Mouse (Mus musculus): ENCODE measurements around the gene Satl1. TPM values are rescaled to one million over a fixed set of nuclear protein-coding genes. Genes with fewer than 3 reads are reported as not detected.
"Not testable (repeated sequence)": the region's sequence is repeated elsewhere in the genome, so short reads cannot be mapped to it uniquely, and the experiment has no call there.

The Satl1 gene
- not detected for polyA plus RNA-seq (2017; shearing (Covaris generic))

DNA sequence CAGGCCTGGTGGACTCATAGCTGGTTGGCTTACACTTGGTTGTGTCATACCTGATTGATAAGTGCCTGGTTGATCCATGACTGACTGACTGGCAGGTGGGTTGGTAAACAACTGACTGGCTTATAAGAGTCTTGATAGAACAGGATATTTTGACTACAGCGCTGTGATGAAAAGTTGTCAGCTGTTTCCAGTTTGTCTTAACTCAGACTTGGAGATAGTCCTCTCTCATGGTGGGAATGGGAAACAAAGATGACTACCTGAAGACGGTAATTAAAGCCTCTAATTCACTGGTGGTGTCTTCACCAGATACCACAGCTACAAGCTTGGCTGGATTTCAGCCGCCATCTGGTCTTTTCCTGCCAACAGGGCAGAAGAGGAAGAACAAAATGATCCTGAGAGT lies at the start of gene Satl1:
Satl1 (minus strand) TSS at position 101 of the 400 bp plus-strand sequence.
- ATAC-seq: no peak

DNA sequence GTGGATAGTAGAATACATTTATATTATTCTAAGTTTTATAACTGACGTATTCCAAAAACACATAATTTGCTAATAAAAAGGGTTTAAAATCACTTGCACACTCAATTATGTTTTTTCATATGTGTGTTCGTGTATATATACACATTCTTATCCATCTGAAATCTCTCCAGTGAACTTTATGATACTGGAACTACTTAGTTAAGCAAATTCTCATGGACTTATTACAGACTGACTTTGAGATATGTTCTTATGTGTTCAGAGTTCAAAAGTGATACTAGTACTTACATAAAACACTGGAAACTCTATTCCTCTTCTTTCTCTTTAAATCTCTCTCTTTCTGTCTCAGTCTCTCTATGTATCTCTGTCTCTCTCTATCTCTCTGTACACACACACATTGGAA lies 31.5 kb upstream of the Satl1 start:
- ATAC-seq: no peak

DNA sequence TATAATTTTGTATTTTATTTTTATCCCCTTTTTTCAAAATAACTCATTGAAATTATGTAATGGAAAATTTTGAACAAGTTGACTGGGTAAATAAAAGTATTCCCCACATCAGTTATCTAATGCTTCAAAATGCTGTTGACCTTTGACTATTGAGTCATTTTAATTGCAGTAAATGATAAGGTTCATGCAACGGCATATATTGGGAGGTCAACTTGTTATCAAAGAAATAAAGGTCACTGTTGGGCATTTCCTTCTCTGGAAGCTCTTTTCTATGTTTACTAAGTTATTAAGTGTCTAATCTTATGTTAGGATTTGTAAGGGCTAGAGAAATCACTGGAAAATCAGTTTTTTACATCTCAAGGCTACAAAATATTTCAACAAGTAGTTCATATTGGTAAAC lies 31.0 kb upstream of the Satl1 start:
- no peak for ATAC-seq

DNA sequence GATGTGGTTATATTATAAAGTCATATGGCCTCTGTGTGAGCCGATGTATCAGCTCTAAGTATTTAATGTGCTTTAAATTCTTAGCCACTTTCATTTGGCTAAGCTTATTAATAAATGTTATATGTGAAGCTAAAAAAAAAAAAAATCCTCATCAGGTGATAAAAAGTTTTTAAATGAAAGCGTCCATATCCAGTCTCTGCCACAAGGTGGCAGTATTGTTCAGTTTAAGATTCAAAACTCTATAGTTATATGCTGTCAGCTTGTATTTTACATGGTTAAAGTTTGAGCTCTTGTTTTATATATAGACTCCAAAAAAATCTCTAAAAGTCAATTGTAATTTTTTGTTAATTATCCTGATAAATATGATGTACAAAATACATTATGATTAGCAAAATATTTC lies 16.4 kb upstream of the Satl1 start:
- ATAC-seq: not testable (repeated sequence)

DNA sequence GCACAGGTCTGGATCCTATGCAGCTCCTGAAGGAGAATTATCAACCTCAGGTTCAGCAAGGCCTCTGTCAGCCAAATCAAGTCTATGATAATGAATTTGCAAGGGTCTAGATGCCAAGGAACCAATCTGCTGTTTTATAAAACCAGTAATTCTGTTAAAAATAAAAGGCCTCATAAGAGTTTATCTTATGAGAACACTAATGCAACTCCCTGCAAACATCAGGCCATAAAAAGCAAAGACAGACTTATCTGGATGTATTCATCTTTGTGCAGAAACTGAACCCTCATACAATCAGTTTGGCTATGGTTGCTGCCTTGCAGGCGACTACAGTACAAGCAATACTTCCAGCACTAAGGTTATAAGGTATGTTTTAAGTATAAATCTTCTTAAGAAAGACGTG lies 5.7 kb upstream of the Satl1 start:
- ATAC-seq: no peak

DNA sequence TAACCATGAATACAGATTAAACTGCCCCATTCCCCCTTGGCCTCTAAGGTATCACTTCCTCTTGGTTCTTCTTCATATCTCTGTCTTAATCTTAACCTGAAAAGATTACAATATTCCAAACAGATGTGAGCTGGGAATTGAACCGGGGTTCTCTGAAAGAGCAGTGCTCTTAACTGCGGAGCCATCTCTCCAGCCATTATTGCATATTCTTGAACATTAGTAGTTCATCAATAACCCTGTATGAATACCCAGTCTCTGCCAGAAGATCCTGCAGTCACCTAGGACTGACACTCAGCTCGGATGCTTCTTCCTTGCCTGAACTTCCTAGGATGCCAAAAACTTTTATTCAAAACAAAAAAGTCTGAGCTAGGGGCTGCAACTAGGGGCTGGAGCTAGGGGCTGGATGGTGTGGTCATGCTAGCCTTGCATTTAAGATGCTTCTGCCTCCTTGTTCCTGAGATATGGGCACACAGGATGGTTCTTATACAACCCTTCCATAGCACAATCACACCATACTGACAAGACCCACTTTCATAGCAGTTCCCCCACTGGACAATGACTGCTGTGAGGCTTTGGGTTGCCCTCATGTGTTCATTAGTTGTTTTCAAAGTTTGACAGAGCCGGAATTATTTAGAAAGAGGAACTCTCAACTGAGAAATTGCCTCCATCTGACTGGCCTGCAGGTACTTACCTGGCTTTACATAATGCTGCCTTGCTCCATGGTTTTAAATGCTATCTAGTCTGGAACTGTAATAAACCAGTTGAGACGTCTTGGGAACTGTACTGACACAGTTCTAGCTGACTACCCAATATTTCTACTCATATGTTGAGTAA lies 35.8 kb downstream of the Satl1 start:
- peak; percentile 95 for ATAC-seq

DNA sequence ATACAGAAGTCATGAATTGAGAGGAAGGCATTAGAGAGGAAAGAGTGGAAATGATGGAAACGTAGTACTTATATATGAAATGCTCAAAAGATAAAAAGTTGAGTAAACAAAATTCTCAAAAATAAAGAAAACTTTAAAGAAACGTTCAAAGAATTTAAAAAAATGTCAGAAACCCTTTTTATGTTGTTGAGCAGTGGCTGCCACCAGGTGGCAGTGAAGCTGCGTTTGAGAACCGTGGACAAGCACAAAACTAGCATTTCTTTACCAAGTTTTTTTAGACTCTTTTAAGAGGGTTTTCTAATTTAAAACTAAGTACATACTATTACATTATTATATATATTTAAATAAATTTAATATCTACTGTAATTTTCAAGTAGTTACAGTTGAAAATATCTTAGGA lies 38.2 kb downstream of the Satl1 start:
- no peak for ATAC-seq

DNA sequence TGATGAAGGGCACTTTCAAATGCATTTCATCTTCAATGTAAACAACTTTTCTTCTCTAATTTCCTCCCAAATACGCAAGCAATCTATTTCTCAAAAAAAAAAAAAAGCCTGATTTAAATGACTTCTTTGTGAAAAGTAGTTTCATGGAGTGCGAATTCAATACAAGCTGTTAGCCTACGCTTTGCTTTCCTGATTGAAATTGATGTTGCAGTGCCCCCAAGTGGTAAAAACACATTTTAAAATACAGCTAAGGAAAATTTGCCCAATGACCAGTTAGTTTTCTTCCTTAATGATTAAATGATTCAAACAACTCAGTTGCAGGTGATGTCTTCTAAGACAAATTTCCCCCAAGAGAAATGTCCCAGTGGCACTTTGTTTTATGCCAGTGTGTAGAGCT lies 58.2 kb downstream of the Satl1 start:
- peak; percentile 57 for ATAC-seq

DNA sequence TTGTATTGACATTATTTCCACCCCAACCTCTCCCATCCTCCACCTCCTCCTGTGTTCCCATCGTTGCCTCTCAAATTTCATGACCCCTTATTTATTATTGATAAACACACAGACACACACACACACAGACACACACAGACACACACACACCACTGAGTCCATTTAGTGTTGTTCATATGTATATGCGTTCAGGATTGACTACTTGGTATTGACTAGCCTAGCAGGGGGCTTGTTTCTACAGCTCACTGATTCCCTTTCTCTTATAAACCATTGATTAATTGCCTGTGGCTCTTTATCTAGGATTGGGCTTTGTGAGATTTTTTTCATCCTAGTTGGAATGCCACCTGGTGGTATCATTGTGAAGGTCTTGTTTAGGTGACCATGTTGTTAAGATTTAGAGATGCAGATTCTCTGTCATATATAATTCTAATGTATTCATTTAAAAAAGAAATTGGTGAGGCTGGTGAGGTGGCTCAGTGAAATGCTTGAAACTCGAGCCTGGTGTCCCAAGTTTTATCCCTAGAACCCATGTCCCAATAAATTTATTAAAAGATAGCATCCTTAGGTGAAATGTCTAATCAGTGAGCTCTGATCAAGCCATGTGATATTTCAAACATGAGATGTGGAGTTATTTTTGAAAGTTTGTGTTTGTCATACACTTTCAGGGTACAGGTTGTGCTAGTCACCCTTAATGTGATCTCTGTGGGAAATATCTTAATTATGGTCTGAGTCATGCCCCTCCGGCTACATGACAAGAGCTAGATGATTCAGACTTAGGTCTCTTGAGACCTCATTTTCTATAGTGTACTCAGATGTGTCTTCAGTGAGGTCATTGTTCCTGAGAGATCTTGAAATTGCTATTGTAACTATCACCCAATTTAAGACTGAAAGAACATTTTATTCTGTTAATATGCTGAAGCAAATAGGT lies 58.8 kb downstream of the Satl1 start:
- ATAC-seq: no peak

DNA sequence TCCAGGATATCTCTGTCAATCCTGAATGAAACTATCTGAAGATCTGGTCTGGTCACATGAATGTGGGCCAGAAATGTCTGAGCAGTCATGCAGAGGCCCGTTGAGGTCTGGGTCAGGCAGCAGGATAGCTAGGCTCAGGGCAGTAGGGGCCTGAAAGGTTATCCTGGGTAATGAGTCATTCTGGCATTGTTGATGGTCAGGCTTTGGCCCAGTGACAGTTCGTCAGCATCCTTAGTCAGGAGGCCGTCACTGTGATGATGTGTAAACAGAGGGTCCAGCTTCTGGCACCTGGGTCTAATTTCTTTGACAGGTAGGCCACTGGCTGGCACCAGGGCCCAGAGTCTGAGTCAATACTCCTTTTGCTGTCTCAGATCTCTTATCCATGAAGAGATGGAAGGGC lies 67.1 kb downstream of the Satl1 start:
- ATAC-seq: no peak

Other genes starting within 250 kb of the Satl1 start
- gene 4933403O08Rik, start 167.7 kb downstream of the Satl1 start, polyA plus RNA-seq (2017; shearing (Covaris generic)): not detected
- 10 to 100 TPM; 36.4 to 39.3 TPM for gene Apool, start 95.4 kb downstream of the Satl1 start, polyA plus RNA-seq (2017; shearing (Covaris generic))
- gene 2010106E10Rik, start 88.5 kb upstream of the Satl1 start, polyA plus RNA-seq (2017; shearing (Covaris generic)): not detected
- not detected for gene Zfp711, start 193.7 kb upstream of the Satl1 start, polyA plus RNA-seq (2017; shearing (Covaris generic))

Measured in activated CD4-positive, CD25-positive, alpha-beta regulatory T cell, adult 4 months (primary cell).